Mouse (Mus musculus): ENCODE data around the gene Podxl2.

DNA sequence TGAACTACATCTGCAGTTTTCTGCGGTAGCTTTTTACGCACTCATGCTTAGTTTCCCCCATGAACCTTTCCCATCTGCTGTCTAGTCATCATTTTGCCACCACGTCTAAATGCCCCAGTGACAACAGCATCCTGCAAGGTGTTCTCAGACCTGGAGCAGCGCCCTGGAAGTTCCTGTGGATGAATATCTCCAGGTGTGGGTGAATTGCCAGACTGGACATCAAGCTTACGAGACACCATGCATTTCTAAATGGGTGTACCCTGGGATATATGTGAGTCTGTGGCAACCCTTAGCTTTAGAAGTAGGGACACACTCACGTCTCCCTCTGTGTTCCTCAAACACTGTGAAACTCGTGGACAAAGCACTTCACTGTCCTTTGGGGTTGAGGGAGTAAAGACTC lies 74.7 kb downstream of the Podxl2 start:
- TF ChIP-seq EP300 (IDR thresholded peaks at IDR 0.05; ENCODE audit: low read depth) (no peak), CTCF (IDR thresholded peaks at IDR 0.05; ENCODE audit: low read depth) (no peak)

All from liver, postnatal 0 days (tissue).